Mouse (Mus musculus): Measurements from ENCODE around the gene Ptpdc1. TPM values are rescaled to one million over a fixed set of nuclear protein-coding genes. Genes with fewer than 3 reads are reported as not detected.

Ptpdc1 gene
- total RNA-seq, 2 experiments from 2014 or later: 23.5 to 28.9 TPM

Small RNA genes within 50 kb of the gene (microRNA-seq; reads per million reads assigned to microRNA genes)
- gene Gm24111: not detected
- gene Mirlet7a-1: 497 reads per million, percentile 72 among the genes with 10 or more reads in this experiment
- 38,369 reads per million, percentile 99 among the genes with 10 or more reads in this experiment for gene Mirlet7d
- gene Mirlet7f-1: not detected

Other genes starting within 250 kb of the Ptpdc1 start
- gene Zfp169, start 112.2 kb downstream of the Ptpdc1 start, total RNA-seq (2021): 10 to 100 TPM; 19.3 to 27.6 TPM
- 1 to 10 TPM; 1.8 to 2.0 TPM for gene A830005F24Rik, start 112.1 kb downstream of the Ptpdc1 start, total RNA-seq (2021)
- gene Barx1, start 37.3 kb upstream of the Ptpdc1 start, total RNA-seq (2021): not detected
- 10 to 100 TPM; 32.8 to 38.3 TPM for gene Phf2, start 245.5 kb upstream of the Ptpdc1 start, total RNA-seq (2021)

All from left cerebral cortex, postnatal 36 days (tissue).